Mouse (Mus musculus): ENCODE results near the gene Rnf151.
"Not testable (repeated sequence)": the region's sequence is repeated elsewhere in the genome, so short reads cannot be mapped to it uniquely, and the experiment has no call there.

Rnf151 gene

DNA sequence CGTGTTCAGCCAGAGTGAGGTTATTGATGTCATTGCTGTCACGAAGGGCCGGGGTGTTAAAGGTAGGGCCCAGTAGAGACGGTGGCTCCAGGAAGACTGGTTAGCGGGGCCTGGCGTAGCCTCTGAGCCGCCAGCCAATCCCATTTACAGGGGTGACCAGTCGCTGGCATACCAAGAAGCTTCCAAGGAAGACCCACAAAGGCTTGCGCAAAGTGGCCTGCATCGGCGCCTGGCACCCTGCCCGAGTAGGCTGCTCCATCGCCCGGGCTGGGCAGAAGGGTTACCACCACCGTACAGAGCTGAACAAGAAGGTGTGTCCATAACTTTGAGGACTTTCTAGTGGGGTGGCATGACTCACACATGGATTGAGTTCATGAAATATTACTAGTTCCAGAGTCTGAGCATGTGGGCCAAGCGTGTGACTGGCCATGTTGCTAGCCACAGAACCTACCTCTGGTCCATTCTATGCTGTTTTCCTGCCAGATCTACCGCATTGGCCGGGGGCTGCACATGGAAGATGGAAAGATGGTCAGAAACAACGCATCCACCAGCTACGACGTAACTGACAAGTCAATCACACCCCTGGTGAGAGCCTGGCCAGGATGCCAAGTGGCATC, 15.7 kb upstream of the Rnf151 start:
- CTCF ChIA-PET, result interaction anchor here (1.4 kb wide), 1 partner anchor 8 kb away, joined by 5 read pairs; the partner anchor contains the start of gene Ndufb10

DNA sequence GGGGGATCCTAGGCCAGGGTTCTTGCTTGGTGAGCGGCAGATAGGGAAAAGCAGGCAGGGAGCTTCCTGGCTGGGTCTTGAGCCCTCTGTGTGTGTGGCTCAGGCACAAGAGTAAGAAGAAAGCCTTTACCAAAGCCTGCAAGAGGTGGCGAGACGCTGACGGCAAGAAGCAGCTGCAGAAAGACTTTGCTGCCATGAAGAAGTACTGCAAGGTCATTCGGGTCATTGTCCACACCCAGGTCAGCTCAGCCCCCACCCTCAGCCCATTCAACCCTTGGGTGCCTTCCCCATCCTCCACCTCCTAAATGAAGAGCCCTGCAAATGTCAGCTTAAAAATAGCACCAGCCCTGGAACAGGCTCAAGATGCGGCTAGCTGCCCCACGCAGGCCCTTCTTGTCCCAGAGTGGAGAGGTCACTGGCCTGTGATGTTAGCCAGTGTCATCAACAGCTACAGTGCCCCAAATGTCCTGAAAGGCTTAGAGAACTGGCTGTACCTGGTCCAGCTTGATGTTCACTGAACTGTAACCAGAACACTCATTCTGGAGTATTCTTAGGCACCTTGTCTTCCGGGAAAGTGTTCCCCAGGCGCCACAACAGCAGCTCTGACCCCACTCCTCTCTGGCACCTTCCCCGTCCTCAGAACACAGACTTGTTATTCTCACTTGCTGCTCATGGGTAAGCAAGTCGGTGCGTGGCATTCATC, 14.5 kb upstream of the Rnf151 start:
- CTCF ChIA-PET, result no interaction called here

DNA sequence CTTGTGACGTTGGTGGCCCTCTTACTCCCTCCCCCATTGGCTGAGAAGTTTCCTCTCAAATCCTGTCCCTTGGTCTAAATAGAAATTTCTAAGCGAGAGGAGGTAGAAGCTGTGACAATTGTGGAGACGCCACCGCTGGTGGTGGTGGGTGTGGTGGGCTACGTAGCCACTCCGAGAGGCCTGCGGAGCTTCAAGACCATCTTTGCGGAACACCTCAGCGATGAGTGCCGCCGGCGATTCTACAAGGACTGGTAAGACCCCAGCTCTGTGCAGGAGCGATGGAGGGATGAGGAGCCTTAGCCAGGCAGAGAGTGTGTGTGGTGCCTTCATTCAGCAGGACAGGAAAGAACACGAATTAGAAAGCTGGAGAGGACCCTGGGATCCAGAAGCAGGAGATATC, 12.9 kb upstream of the Rnf151 start:
- CTCF ChIA-PET, result no interaction called here

DNA sequence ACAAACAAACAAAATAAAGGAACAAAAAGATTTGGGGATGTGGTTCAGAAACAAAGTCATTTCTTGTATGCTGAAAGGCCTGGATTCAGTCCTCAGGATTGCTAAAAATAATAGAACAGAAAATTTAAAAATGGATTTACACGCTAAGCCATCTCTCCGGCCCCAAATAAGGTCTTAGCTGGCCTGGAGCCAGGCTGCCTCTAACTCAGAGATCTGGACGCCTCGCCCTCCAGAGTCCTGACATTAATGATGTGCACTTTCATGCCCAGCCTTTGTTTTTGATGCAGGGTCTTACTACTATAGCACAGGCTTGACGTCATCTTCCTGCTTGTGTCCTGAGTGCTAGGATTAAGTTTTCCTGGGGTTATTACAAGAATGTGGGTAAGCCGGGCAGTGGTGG, 11.2 kb upstream of the Rnf151 start:
- CTCF ChIA-PET, result no interaction called here

DNA sequence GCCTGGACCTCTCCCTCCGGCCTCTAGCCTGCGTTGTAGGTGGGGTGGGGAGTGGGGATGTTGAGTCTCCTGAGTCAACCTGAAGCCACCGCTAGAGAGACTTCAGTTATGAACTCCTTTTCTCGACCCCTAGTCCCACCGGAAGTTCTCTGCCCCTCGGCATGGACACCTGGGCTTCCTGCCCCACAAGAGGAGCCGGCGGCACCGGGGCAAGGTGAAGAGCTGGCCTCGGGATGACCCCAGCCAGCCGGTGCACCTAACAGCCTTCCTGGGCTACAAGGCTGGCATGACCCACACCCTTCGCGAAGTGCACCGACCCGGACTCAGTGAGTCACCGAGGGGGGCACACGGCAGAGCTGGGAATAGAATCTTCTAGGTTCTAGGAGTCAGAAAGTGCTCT, 10.3 kb upstream of the Rnf151 start:
- CTCF ChIA-PET, result no interaction called here

DNA sequence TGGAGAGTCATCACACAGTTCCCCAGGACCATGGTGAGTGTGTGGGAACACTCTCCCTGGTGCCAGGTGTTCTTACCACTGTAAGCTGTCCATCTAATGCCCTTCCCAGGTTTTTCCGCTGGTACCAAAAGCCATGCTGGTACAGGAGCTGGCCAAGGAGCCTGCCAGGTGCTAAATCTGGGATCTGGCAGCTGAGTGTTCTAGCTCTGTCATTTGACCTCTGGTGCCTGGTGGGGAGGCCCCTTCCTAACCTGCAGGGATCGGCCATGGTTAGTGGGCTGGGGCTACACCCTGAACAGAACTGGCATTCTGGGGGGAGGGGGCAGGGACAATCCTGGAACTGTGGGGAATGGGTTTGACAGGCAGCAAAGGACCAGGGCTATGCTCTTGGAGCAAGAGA, 9.8 kb upstream of the Rnf151 start, which contains the start of gene Rpl3l:
Gene Rpl3l (plus strand): TSS at position 203 of the 400 bp plus-strand sequence.
- CTCF ChIA-PET, result no interaction called here

DNA sequence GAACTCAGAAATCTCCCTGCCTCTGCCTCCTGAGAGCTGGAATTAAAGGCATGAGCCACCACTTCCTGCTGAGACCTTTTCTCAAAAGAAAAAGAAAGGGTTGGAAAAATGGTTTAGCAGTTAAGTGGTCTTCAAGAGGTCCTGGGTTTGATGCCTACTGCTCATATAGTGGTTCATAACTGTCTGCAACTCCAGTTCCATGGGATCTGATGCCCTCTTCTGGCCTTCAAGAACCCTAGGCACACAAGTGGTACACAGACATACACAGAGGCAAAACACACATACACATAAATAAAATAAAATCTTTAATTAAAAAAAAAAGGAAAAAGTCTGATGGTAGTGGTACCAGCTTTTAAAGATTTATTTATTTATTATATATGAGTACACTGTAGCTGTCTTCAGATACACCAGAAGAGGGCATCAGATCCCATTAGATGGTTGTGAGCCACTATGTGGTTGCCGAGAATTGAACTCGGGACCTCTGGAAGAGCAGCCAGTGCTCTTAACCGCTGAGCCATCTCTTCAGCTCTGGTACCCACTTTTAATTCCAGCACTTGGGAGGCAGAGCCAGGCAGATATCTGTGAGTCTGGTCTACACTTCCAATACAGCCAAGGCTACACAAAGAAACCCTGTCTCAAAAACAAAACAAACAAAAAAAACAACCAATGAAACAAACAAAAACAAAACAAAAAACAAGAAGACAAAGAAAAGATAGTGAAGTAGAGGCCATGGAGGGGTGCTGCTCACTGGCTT, 8.0 kb upstream of the Rnf151 start:
- CTCF ChIA-PET, result interaction anchor here (1.7 kb wide), 1 partner anchor 8 kb away, joined by 5 read pairs; no protein-coding TSS in a partner anchor

DNA sequence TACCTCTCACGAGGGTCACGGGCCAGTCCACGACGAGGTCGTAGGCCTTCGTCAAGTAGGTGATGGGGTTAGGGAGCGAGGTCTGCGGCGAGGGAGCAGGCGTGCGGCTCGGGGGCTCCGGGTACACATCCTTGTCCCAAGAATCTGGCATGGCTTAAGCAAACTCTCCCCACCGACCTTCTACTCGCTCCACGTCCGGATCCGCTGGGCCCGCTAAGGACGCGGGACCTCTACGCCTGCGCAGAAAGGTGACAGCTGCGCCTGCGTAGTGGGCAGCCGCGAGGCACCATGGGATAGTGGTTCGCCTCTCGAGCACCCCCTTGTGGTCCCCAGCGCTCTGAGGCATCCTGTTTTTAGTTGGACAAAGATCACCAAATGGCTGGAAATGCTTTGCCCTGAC, 6.3 kb upstream of the Rnf151 start, which contains the start of gene Ndufb10:
Gene Ndufb10 (minus strand): TSS at position 295 of the 400 bp plus-strand sequence.
- CTCF ChIA-PET, result interaction anchor here (1.7 kb wide), 1 partner anchor 9 kb away, joined by 5 read pairs; no protein-coding TSS in a partner anchor

DNA sequence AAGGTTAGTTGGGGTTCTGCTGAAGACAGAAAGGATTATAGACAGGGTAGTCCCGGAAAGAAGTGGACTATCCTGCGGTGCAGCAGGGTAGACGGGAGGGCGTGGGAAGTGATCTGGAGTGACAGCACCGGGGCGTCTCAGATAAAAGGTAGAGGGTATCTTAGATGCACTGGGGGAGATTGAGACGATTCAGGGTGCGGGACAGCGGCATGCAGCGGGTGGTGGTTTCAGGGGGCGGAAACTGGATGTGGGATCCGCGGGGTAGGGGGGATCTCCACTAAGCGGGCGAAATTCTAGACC, 6.0 kb upstream of the Rnf151 start:
- CTCF ChIA-PET, result interaction anchor here (0.7 kb wide), 2 partner anchors 43 to 237 kb away, joined by 3 read pairs; partner anchors contain the start of gene Jpt2

DNA sequence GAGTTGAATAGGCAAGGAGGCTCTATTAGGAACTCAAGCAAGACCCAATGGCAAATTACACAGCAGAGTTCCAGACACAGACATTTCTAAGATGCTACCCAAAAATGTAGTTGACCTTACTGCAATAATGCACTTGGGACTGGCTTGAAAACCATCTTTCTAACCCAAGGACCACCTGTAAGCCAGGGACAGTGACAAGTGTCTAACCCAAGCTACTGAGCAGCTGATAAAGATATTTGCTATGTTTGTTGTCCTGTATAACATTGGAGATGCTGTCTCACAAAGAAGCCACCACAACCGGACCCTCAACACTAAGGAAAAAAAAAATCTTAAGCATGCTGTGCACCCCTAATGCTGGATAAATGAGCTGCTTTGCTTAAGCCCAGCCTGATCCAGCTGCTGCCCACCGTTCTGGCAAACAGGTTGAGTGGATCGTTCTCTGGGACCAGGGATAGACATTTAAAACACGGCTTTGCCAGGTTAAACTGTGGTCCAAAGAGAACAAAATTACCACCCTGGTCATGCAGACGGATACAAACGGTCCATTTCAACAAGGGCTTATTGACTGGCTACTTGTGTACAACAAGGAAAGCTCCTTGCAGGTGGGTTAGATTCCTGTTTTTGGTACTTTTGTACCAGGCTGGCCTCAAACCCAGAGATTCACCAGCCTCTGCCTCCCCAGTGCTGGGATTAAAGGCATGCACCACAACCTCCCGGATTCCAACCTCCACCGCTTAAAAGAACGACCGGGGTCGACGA, 5.4 kb upstream of the Rnf151 start:
- CTCF ChIA-PET, result interaction anchor here (0.6 to 0.7 kb wide), 4 partner anchors 8 to 456 kb away, joined by 3 to 4 read pairs (median 3); partner anchors contain the start of gene Jpt2

DNA sequence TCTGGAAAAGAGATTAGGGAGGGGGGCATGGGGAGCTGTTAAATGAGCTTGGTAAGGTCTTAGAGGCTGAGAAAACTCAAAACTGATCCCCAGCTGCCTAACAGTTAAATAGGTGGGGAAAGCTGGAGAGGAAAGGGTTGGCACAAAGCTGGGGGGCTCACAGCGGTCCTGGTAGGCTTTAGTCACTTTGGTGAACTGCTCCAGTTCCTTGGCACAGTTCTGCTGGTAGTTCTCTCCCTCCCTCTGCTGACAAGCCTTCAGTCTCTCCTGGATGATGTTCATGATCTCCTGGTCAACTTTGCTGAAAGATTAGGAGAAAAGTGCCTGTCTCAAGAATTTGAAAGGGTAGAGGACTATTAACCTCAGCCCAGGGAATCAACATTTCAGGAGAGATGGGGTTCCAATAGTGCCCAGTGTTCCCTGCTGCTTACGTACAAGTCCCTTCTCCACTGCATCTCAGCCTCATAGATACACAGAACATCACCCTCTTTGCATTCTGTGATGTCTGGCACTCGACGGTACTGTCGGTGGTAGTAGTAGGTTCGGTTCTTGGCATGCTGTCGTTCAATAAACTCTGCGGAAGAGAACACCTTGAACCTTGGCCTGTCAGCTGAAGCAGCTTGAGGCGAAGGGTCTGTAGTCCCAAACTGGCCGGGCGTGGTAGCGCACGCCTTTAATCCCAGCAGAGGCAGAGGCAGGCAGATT, 4.5 kb upstream of the Rnf151 start:
- CTCF ChIA-PET, result interaction anchor here (0.7 kb wide), 1 partner anchor 457 kb away, joined by 4 read pairs; no protein-coding TSS in a partner anchor

DNA sequence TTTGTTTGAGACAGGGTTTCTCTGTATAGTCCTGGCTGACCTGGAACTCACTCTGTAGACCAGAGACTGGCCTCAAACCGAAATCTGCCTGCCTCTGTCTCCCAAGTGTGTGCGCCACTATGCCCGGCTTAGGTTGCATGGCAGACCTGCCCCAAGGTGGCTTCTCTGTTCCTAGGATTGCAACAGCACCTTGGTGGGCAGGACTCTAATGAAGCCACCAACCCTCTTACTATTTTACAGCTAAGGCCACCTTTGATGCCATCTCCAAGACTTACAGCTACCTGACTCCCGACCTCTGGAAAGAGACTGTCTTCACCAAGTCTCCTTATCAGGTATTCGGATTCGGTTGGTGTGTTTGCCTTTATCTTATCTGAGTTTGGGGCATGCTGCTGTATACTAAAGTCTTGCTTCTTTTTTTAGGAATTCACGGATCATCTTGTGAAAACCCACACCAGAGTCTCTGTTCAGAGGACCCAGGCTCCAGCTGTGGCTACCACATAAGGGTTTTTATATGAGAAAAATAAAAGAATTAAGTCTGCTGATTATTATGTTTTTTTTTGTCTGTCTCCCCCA, 3.6 kb upstream of the Rnf151 start:
- CTCF ChIA-PET, result not testable (repeated sequence)

DNA sequence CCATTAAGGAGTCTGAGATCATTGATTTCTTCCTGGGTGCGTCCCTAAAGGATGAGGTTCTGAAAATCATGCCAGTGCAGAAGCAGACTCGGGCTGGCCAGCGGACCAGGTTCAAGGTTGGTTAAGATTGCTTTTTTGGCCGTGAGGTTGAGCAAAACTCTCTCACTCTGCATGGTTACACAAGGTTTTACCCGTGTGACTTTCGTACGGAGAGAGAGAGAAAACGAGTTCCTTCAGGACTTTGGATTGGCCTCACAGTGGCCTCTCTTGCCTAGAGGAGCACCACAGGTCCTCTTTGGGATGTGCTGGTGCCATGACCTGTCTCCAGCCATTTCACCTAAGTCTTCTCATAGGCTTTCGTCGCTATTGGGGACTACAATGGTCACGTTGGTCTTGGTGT, 2.8 kb upstream of the Rnf151 start:
- CTCF ChIA-PET, result not testable (repeated sequence)

DNA sequence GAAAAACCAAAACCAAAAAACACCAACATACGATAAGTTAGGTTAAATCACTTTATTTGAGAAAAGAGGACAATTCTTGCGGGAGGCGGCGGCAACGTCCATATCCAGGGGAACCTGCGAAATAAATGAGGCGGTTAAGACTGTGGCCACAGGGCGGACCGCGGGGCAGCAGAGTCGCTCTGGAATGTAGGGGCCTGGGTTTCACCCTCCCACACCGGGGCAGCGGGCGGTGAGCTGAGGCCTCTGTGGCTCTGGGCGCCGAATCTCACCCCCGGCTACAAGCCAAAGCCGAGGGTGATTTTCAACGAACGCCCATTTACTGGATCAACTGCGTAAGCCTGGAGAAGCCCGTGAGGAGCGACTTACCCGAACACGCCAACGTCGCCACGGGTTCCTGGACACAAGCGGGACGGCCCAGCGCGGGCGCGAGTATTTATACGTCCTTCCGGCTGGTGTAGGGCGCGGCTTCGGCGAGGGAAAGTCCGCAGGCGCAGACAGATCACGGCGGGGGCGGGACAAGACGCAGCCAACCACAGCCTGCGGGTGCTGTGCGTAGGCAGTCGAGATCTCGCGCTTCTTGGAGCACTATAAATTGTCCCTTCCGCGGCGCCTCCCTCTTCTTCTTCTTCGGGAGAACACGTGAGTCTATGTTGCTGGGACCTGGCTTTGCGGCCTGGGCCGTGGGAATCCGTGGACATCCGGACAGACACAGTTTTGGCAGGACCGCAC, 1.8 kb upstream of the Rnf151 start:
- CTCF ChIA-PET, result no interaction called here

DNA sequence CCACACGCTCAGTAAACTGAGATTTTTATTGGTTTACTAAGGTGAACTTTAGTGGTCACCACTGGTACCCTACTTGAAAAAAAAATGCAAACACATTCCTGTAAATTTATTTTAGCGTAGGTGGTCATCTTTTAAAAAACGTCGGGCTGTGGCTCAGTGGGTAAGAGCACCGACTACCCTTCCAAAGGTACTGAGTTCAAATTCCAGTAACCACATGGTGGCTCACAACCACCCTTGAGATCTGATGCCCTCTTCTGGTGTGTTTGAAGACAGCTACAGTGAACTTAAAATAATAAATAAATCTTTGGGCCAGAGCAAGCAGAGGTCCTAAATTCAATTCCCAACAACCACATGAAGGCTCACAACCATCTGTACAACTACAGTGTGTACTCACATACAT, 1.1 kb upstream of the Rnf151 start:
- CTCF ChIA-PET, result not testable (repeated sequence)

DNA sequence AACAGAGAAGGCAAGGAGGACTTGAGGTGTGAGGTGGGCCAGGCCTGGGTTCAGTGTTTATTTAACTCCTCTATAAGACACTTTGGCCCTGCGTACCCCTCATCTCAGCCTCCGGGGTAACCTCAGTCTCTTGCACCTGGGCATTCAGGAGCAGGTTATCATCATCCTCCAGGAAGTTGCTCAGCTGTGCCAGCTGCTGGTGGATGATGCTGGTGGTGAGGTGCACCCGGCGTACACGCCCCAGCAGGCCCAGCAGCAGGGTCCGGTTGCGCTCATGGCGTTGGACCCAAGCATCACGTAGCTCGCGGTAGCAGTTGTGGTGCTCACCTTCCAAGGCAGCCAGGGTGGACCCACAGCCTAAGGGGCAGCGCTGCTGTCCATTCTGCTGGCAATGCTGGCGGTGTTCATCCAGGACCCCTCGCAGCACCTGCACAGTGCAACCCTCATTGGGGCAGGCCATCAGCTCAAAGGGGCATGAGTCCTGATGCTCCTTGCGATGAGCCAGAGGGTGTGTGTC, 1.6 kb downstream of the Rnf151 start:
- CTCF ChIA-PET, result no interaction called here

DNA sequence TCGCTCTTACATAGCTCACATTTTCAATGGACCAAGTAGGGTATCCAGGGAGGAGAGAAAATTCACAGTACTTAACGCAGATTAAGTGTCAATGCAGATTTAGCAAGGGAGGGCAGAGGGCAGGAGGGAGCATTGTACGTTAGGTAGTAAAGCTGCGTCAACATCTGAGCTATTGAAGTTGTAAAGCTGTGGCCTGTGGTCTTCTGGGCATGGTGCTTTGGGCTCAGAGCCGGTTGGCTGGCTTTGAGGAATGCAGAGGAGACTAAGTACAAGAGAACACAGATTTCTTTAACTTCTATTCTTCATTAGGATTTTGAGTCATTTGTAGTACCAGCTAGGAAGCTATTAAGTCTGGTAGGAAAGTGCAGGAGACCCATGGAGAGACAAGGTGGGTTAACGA, 2.3 kb downstream of the Rnf151 start:
- CTCF ChIA-PET, result no interaction called here

DNA sequence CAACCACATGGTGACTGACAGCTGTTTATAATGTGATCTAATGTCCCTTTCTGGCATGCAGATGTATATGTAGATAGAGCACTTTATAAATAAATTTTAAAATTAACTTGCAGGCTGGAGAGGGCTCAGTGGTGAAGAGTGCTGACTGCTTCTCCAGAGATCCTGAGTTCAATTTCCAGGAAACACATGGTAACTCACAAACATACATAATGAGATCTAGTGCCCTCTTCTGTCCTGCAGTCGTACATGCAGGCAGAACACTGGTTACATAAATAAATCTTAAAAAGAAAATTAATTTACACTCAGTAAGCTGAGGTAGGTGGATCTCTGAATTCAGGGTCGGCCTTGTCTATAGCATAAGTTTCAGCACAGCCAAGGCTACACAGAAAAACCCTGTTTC, 9.2 kb downstream of the Rnf151 start:
- CTCF ChIA-PET, result interaction anchor here (1.3 kb wide), 1 partner anchor 11 kb away, joined by 4 read pairs; no protein-coding TSS in a partner anchor

DNA sequence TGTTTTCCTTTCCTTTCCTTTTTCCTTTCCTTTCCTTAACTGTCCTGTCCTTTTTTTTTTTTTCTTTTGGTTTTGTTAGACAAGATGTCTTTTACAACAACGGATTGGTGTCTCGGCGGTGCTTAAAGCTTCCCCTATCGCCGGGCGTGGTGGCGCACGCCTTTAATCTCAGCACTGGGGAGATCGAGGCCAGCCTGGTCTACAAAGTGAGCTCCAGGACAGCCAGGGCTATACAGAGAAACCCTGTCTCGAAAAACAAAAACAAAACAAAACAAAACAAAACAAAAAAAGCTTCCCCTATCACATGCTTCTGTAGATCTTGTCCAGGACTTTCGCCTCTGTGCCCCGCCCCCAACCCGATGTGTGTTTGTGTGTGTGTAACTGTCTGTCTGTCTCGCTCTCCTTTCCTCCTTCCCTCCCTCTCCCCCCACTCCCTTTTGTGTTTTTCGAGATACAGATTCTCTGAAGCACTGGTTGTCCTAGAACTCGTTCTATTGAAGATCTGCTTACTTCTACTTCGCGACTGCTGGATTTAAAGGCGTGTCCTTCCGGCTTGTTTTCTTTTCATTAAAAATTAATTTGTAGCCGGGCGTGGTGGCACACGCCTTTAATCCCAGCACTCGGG, 9.9 kb downstream of the Rnf151 start:
- CTCF ChIA-PET, result interaction anchor here (0.6 to 1.3 kb wide), 3 partner anchors 11 to 183 kb away, joined by 3 to 5 read pairs (median 4); no protein-coding TSS in a partner anchor
